Mouse (Mus musculus): ENCODE data around the gene Cdc5l. TPM values are rescaled to one million over a fixed set of nuclear protein-coding genes. Genes with fewer than 3 reads are reported as not detected.

Gene Cdc5l
- 61.3 and 62.1 TPM in 2 replicates for polyA plus RNA-seq (2015; fragmentation: Nextera tagmentation; extraction: Ambion mirVana)

- peak; percentile 99 for ATAC-seq (replicated peaks)
- Histone ChIP-seq H3K9ac (peak within 1 kb of the TSS; percentile 77), H3K27ac (peak within 1 kb of the TSS; percentile 94), H3K4me2 (peak within 1 kb of the TSS; percentile 87), H3K4me3 (peak within 1 kb of the TSS; percentile 82), H3K27me3 (replicated peaks) (no peaks in the 10 kb centered on the region), H3K9me3 (no peaks in the 10 kb centered on the region), H3K36me3 (replicated peaks) (no peaks in the 10 kb centered on the region), H3K4me1 (peaks cover 26% of the 10 kb centered on the region)
- WGBS: under 1% methylated on average over 73 of the region's 73 CpGs
Observed at GRCm38 (mm10) chr17:45433419-45434261, at the start of gene Cdc5l. Gene Cdc5l (minus strand): TSS chr17:45433737.

GRCm38 (mm10) chr17:45480429-45480828, 46.9 kb upstream of the Cdc5l start:
- no peaks in the 10 kb centered on the region for H3K9me3 ChIP-seq
- 39% methylated on average over 2 of the region's 2 CpGs for WGBS
- no peak overlapping the region for H3K9ac ChIP-seq
- H3K4me2 ChIP-seq: no peak overlapping the region
- no peak overlapping the region for H3K4me3 ChIP-seq
- no peak overlapping the region for H3K27ac ChIP-seq
- H3K27me3 ChIP-seq (replicated peaks): no peaks in the 10 kb centered on the region; the same call in 1 of the 2 replicates
- H3K4me1 ChIP-seq: no peaks in the 10 kb centered on the region
- no peak for ATAC-seq (replicated peaks)
- no peaks in the 10 kb centered on the region for H3K36me3 ChIP-seq (replicated peaks)

GRCm38 (mm10) chr17:45478234-45478825, 44.8 kb upstream of the Cdc5l start:
- Histone ChIP-seq H3K4me1 (peaks cover 11% of the 10 kb centered on the region), H3K9me3 (no peaks in the 10 kb centered on the region), H3K4me3 (no peak overlapping the region), H3K27me3 (replicated peaks) (no peaks in the 10 kb centered on the region; the same call in 1 of the 2 replicates), H3K36me3 (replicated peaks) (no peaks in the 10 kb centered on the region), H3K9ac (no peak overlapping the region), H3K4me2 (no peak overlapping the region), H3K27ac (no peak overlapping the region)
- peak; percentile 28; the same call in 1 of the 2 replicates for ATAC-seq (replicated peaks)
- 16% methylated on average over 12 of the region's 12 CpGs for WGBS

- Histone ChIP-seq H3K27me3 (replicated peaks) (no peaks in the 10 kb centered on the region; the same call in 1 of the 2 replicates), H3K27ac (peak within 1 kb of the TSS; percentile 66), H3K9me3 (no peaks in the 10 kb centered on the region), H3K4me2 (peak within 1 kb of the TSS; percentile 65), H3K36me3 (replicated peaks) (no peaks in the 10 kb centered on the region), H3K4me1 (peaks cover 11% of the 10 kb centered on the region), H3K9ac (peak within 1 kb of the TSS; percentile 40), H3K4me3 (peak within 1 kb of the TSS; percentile 40)
- 5% methylated on average over 30 of the region's 30 CpGs for WGBS
- peak; percentile 90 for ATAC-seq (replicated peaks)
Observed at GRCm38 (mm10) chr17:45474669-45475465, 41.3 kb upstream of the Cdc5l start, which contains the start of gene Spats1. Gene Spats1 (minus strand): TSS chr17:45475415.

GRCm38 (mm10) chr17:45474146-45474545, 40.6 kb upstream of the Cdc5l start:
- peak; percentile 42 for ATAC-seq (replicated peaks)
- Histone ChIP-seq H3K27ac (peak overlapping the region; percentile 66), H3K9ac (no peak overlapping the region)

GRCm38 (mm10) chr17:45473667-45474066, 40.1 kb upstream of the Cdc5l start:
- Histone ChIP-seq H3K4me2 (no peak overlapping the region), H3K36me3 (replicated peaks) (no peaks in the 10 kb centered on the region), H3K27ac (no peak overlapping the region), H3K4me3 (no peak overlapping the region), H3K9ac (no peak overlapping the region), H3K9me3 (no peaks in the 10 kb centered on the region), H3K27me3 (replicated peaks) (no peaks in the 10 kb centered on the region; the same call in 1 of the 2 replicates), H3K4me1 (peaks cover 11% of the 10 kb centered on the region)
- WGBS: 77% methylated on average over 6 of the region's 6 CpGs
- ATAC-seq (replicated peaks): no peak

More at GRCm38 (mm10) chr17:45474146-45474545, 40.6 kb upstream of the Cdc5l start:
- H3K27me3 ChIP-seq (replicated peaks): no peaks in the 10 kb centered on the region; the same call in 1 of the 2 replicates
- H3K9me3 ChIP-seq: no peaks in the 10 kb centered on the region
- H3K4me3 ChIP-seq: peak overlapping the region; percentile 40
- no peaks in the 10 kb centered on the region for H3K36me3 ChIP-seq (replicated peaks)
- WGBS: 62% methylated on average over 8 of the region's 8 CpGs
- H3K4me2 ChIP-seq: peak overlapping the region; percentile 65
- H3K4me1 ChIP-seq: peaks cover 11% of the 10 kb centered on the region

- no peak overlapping the region for H3K4me3 ChIP-seq
- H3K36me3 ChIP-seq (replicated peaks): no peaks in the 10 kb centered on the region
- WGBS: 87% methylated on average over 7 of the region's 7 CpGs
- no peaks in the 10 kb centered on the region; the same call in 1 of the 2 replicates for H3K27me3 ChIP-seq (replicated peaks)
- H3K27ac ChIP-seq: no peak overlapping the region
- no peak overlapping the region for H3K9ac ChIP-seq
- H3K9me3 ChIP-seq: peaks cover 3% of the 10 kb centered on the region; the same call in 1 of the 2 replicates
- H3K4me2 ChIP-seq: no peak overlapping the region
- ATAC-seq (replicated peaks): no peak
- peaks cover 11% of the 10 kb centered on the region for H3K4me1 ChIP-seq
Observed at GRCm38 (mm10) chr17:45470726-45471125, 37.2 kb upstream of the Cdc5l start.

- H3K4me3 ChIP-seq: no peak overlapping the region
- WGBS: 83% methylated on average over 5 of the region's 5 CpGs
- H3K36me3 ChIP-seq (replicated peaks): no peaks in the 10 kb centered on the region
- no peak overlapping the region for H3K27ac ChIP-seq
- H3K9me3 ChIP-seq: peaks cover 3% of the 10 kb centered on the region; the same call in 1 of the 2 replicates
- H3K4me2 ChIP-seq: no peak overlapping the region
- no peak for ATAC-seq (replicated peaks)
- no peaks in the 10 kb centered on the region for H3K4me1 ChIP-seq
- no peak overlapping the region for H3K9ac ChIP-seq
- H3K27me3 ChIP-seq (replicated peaks): no peaks in the 10 kb centered on the region
Observed at GRCm38 (mm10) chr17:45468302-45468701, 34.8 kb upstream of the Cdc5l start.

GRCm38 (mm10) chr17:45466701-45467100, 33.2 kb upstream of the Cdc5l start:
- ATAC-seq (replicated peaks): no peak
- no peak overlapping the region for H3K4me2 ChIP-seq
- H3K9me3 ChIP-seq: peaks cover 3% of the 10 kb centered on the region; the same call in 1 of the 2 replicates
- H3K27ac ChIP-seq: no peak overlapping the region
- no peak overlapping the region for H3K9ac ChIP-seq
- no peak overlapping the region for H3K4me3 ChIP-seq
- WGBS: 66% methylated on average over 2 of the region's 2 CpGs
- no peaks in the 10 kb centered on the region for H3K4me1 ChIP-seq
- no peaks in the 10 kb centered on the region for H3K27me3 ChIP-seq (replicated peaks)
- H3K36me3 ChIP-seq (replicated peaks): no peaks in the 10 kb centered on the region

- Histone ChIP-seq H3K27ac (no peak overlapping the region), H3K9me3 (peaks cover 3% of the 10 kb centered on the region; the same call in 1 of the 2 replicates), H3K4me2 (no peak overlapping the region), H3K4me3 (no peak overlapping the region), H3K4me1 (no peaks in the 10 kb centered on the region), H3K36me3 (replicated peaks) (no peaks in the 10 kb centered on the region), H3K27me3 (replicated peaks) (no peaks in the 10 kb centered on the region), H3K9ac (no peak overlapping the region)
- WGBS: 87% methylated on average over 9 of the region's 9 CpGs
- ATAC-seq (replicated peaks): no peak
Observed at GRCm38 (mm10) chr17:45464255-45464654, 30.7 kb upstream of the Cdc5l start.

- no peaks in the 10 kb centered on the region for H3K9me3 ChIP-seq
Observed at GRCm38 (mm10) chr17:45462506-45462905, 29.0 kb upstream of the Cdc5l start.

GRCm38 (mm10) chr17:45459062-45459461, 25.5 kb upstream of the Cdc5l start:
- Histone ChIP-seq H3K9ac (no peak overlapping the region), H3K4me2 (no peak overlapping the region), H3K4me1 (peaks cover 9% of the 10 kb centered on the region), H3K9me3 (no peaks in the 10 kb centered on the region), H3K27ac (no peak overlapping the region), H3K27me3 (replicated peaks) (no peaks in the 10 kb centered on the region), H3K4me3 (no peak overlapping the region), H3K36me3 (replicated peaks) (no peaks in the 10 kb centered on the region)
- WGBS: 89% methylated on average over 8 of the region's 8 CpGs
- no peak for ATAC-seq (replicated peaks)

More at GRCm38 (mm10) chr17:45462506-45462905, 29.0 kb upstream of the Cdc5l start:
- Histone ChIP-seq H3K27me3 (replicated peaks) (no peaks in the 10 kb centered on the region), H3K4me2 (no peak overlapping the region), H3K4me1 (no peaks in the 10 kb centered on the region), H3K36me3 (replicated peaks) (no peaks in the 10 kb centered on the region), H3K4me3 (no peak overlapping the region), H3K27ac (no peak overlapping the region), H3K9ac (no peak overlapping the region)
- no peak for ATAC-seq (replicated peaks)
- WGBS: 89% methylated on average over 4 of the region's 4 CpGs

Measured in midbrain, embryonic 15.5 days (tissue).